22 mouse cellular contexts compared by ENCODE assay signal in genomic region chr9:105972031-105972430, GRCm38 (mm10). TPM values are rescaled to one million over a fixed set of nuclear protein-coding genes. Genes with fewer than 3 reads are reported as not detected.
DNase-seq lines count a peak whose midpoint lies in the region; ATAC-seq and TF ChIP-seq lines count a peak whose summit lies in the region.
"Had no signal": no experiment of that assay in that cellular context is flagged by ENCODE, and none has a peak within 500 bp of the region (broad histone marks: within the 10 kb centered on the region; RNA-seq: fewer than 3 reads in every experiment).

No protein-coding gene starts in this region.

- WGBS in stomach, embryonic 15.5 days = 92% methylated on average over 3 of the region's 3 CpGs
- WGBS in hindbrain, embryonic 12.5 days = 82% methylated on average over 3 of the region's 3 CpGs

- H3K4me2 ChIP-seq in stomach, embryonic 15.5 days = no peak overlapping the region
- no peak overlapping the region for H3K4me2 ChIP-seq in hindbrain, embryonic 12.5 days (replicated peaks)
- H3K4me2 ChIP-seq: forebrain, embryonic 13.5 days; heart, embryonic 11.5 days; hindbrain, embryonic 13.5 days had no signal

- no peak overlapping the region for H3K9ac ChIP-seq in stomach, embryonic 15.5 days
- H3K9ac ChIP-seq in hindbrain, embryonic 12.5 days = no peak overlapping the region
- H3K9ac ChIP-seq: forebrain, embryonic 13.5 days; forebrain, postnatal 0 days; hindbrain, embryonic 13.5 days had no signal

- intact Hi-C loops in left cerebral cortex, adult 2 months (cut with DNase I) = no loop called here

- no peak for TF ChIP-seq CTCF in left cerebral cortex, adult 2 months (IDR thresholded peaks at IDR 0.05)

- H3K4me1 ChIP-seq in stomach, embryonic 15.5 days = peaks cover 4% of the 10 kb centered on the region; the same call in 1 of the 2 replicates
- H3K4me1 ChIP-seq in hindbrain, embryonic 12.5 days = no peaks in the 10 kb centered on the region
- H3K4me1 ChIP-seq: forebrain, embryonic 10.5 days; forebrain, embryonic 13.5 days; hindbrain, embryonic 13.5 days had no signal

- no peaks in the 10 kb centered on the region for H3K36me3 ChIP-seq in stomach, embryonic 15.5 days
- H3K36me3 ChIP-seq in hindbrain, embryonic 12.5 days = no peaks in the 10 kb centered on the region
- H3K36me3 ChIP-seq: forebrain, embryonic 10.5 days; hindbrain, embryonic 13.5 days had no signal

- no peak for ATAC-seq in stomach, embryonic 15.5 days (ENCODE audit: insufficient read depth, low FRiP score, low read depth)
- ATAC-seq in hindbrain, embryonic 12.5 days (ENCODE audit: low FRiP score) = no peak
- ATAC-seq: forebrain, embryonic 13.5 days; forebrain, postnatal 0 days; hindbrain, embryonic 16.5 days had no signal

- H3K4me3 ChIP-seq in stomach, embryonic 15.5 days (replicated peaks) = no peak overlapping the region
- H3K4me3 ChIP-seq in left cerebral cortex, adult 2 months = no peak overlapping the region
- no peak overlapping the region for H3K4me3 ChIP-seq in hindbrain, embryonic 12.5 days
- H3K4me3 ChIP-seq: forebrain, embryonic 10.5 days; forebrain, embryonic 13.5 days; gastrocnemius, adult 2 months; hindbrain, embryonic 13.5 days had no signal

- H3K27me3 ChIP-seq in stomach, embryonic 15.5 days (replicated peaks) = no peaks in the 10 kb centered on the region
- H3K27me3 ChIP-seq in hindbrain, embryonic 12.5 days = 0 out of 2 replicates have a peak, but pooled peaks cover 6% of the 10 kb centered on the region
- H3K27me3 ChIP-seq: forebrain, embryonic 13.5 days had no signal

- H3K9me3 ChIP-seq in stomach, embryonic 15.5 days = no peaks in the 10 kb centered on the region
- no peaks in the 10 kb centered on the region for H3K9me3 ChIP-seq in hindbrain, embryonic 12.5 days (replicated peaks)
- H3K9me3 ChIP-seq: forebrain, embryonic 13.5 days; hindbrain, embryonic 13.5 days had no signal

- DNase-seq in ES-CJ7 (ENCODE audit: low read depth, low spot score) (peak; percentile 38), R1 (ENCODE audit: low read depth, low spot score) (peak; percentile 50)
- DNase-seq in left cerebral cortex, adult 2 months (ENCODE audit: extremely low spot score in 1 of 2, low spot score in 2 of 2) = no peak
- DNase-seq in lung, postnatal 36 days = no peak
- DNase-seq: adrenal gland, adult 2 months; adrenal gland, postnatal 14 days; B cell, adult 2 months; cerebellum, adult 18-20 months; cerebellum, adult 9-10 months; cerebellum, postnatal 14 days; forebrain, postnatal 0 days; gastrocnemius, adult 2 months; gastrocnemius, postnatal 14 days; kidney, adult 11 months had no signal

- H3K27ac ChIP-seq in stomach, embryonic 15.5 days = 0 out of 2 replicates have a peak overlapping the region, but pooled peaks have one; percentile 31
- no peak overlapping the region for H3K27ac ChIP-seq in left cerebral cortex, adult 2 months
- no peak overlapping the region for H3K27ac ChIP-seq in hindbrain, embryonic 12.5 days
- H3K27ac ChIP-seq: forebrain, embryonic 10.5 days; forebrain, embryonic 13.5 days; gastrocnemius, adult 2 months; hindbrain, embryonic 13.5 days had no signal

RNA-seq across cellular contexts. Expression of gene Col6a5, which starts 11.6 kb away (rescaled TPM):
- 2.8 and 2.9 TPM in 2 replicates for polyA plus RNA-seq in stomach, embryonic 15.5 days (2015; fragmentation: Nextera tagmentation; extraction: Ambion mirVana)
- total RNA-seq in left cerebral cortex, adult 2 months (2021) = under 1 TPM; 0.42 to 0.66 TPM
- 0.04 and 0.09 TPM in 2 replicates for polyA plus RNA-seq in hindbrain, embryonic 12.5 days (2016; fragmentation: Nextera tagmentation; extraction: Ambion mirVana)
- total RNA-seq: hematopoietic stem cell, adult 5-6 weeks had no signal
- polyA plus RNA-seq: forebrain, embryonic 10.5 days; heart, embryonic 11.5 days; hindbrain, embryonic 13.5 days had no signal

Comparison
In these comparisons a context has a peak if more than half of its experiments do, and no peak if none do; other contexts are left out.
1. DNase-seq: peak in ES-CJ7 (single experiment) and R1 (single experiment); none in left cerebral cortex, adult 2 months (0 of 2) and lung, postnatal 36 days (single experiment).